Mouse (Mus musculus) MEL (cell line): ENCODE measurements at regions not wholly inside any gene's neighbourhood (a gene's known extent, or its start where the extent isn't known, plus 50 kb on each side); places are given as distances from the start of the nearest gene placed in this dataset.

ENCODE experiments used
- DNase-seq: peaks from one replicate; pipeline ENCODE4 v3.0.0; 2011; ENCODE audit warnings: low read depth, low spot score
- H3K27ac ChIP-seq: 2 replicates; pipeline ENCODE4 v1.5.1; 2012; ENCODE audit warnings: low read depth, mild to moderate bottlenecking, control low read depth, low read length, moderate library complexity; ENCODE audit not compliant: control insufficient read depth
- H3K27me3 ChIP-seq, 2 experiments: fragments of 150-350 bp in 1 of 2; sonication (generic) in 1 of 2; 2 replicates each; pipeline ENCODE4 v1.6.1; 2012; ENCODE audit warnings: low read length in 2 of 2, mild to moderate bottlenecking in 2 of 2, improper control_type of control experiment in 1 of 2, moderate library complexity in 1 of 2; ENCODE audit not compliant: insufficient read depth in 2 of 2, control insufficient read depth in 1 of 2
- H3K36me3 ChIP-seq, 2 experiments: 2 replicates each; pipeline ENCODE4 v1.6.1; 2012 to 2014; ENCODE audit warnings: low read length in 2 of 2, improper control_type of control experiment in 1 of 2, inconsistent platforms in 1 of 2, mild to moderate bottlenecking in 1 of 2; ENCODE audit not compliant: insufficient read depth in 2 of 2, control insufficient read depth in 1 of 2
- H3K4me1 ChIP-seq, 2 experiments: fragments of 150-350 bp in 1 of 2; sonication (generic) in 1 of 2; 2 replicates each; pipeline ENCODE4 v1.6.1; 2012; ENCODE audit warnings: low read length in 2 of 2, improper control_type of control experiment in 1 of 2, mild to moderate bottlenecking in 1 of 2; ENCODE audit not compliant: insufficient read depth in 2 of 2, control insufficient read depth in 1 of 2
- H3K4me3 ChIP-seq, 2 experiments: fragments of 150-350 bp in 1 of 2; sonication (generic) in 1 of 2; 2 replicates each; pipeline ENCODE4 v1.5.1; 2012; ENCODE audit warnings: low read depth in 2 of 2, low read length in 2 of 2, mild to moderate bottlenecking in 2 of 2, moderate library complexity in 2 of 2, control low read depth in 1 of 2, improper control_type of control experiment in 1 of 2; ENCODE audit not compliant: control insufficient read depth in 1 of 2, insufficient read depth in 1 of 2
- H3K79me2 ChIP-seq: 2 replicates; pipeline ENCODE4 v1.6.1; 2012; ENCODE audit warnings: mild to moderate bottlenecking, low read length, moderate library complexity; ENCODE audit not compliant: control insufficient read depth, poor library complexity, insufficient read depth
- H3K9ac ChIP-seq: 2 replicates; pipeline ENCODE4 v1.6.1; 2012; ENCODE audit warnings: low read depth, mild to moderate bottlenecking, control low read depth, low read length, moderate library complexity; ENCODE audit not compliant: control insufficient read depth, poor library complexity, severe bottlenecking
- H3K9me3 ChIP-seq: fragments of 150-350 bp; sonication (generic); replicated peaks from 2 replicates; pipeline ENCODE4 v1.6.1; 2012; ENCODE audit warnings: mild to moderate bottlenecking, low read length, improper control_type of control experiment, moderate library complexity; ENCODE audit not compliant: insufficient read depth
- CHD1 ChIP-seq: IDR thresholded peaks from 2 replicates; pipeline ENCODE4 v1.6.1; 2012; ENCODE audit warnings: low read depth, mild to moderate bottlenecking, inconsistent platforms, low read length, improper control_type of control experiment
- CHD2 ChIP-seq: IDR thresholded peaks from 2 replicates; pipeline ENCODE4 v1.6.1; 2011; ENCODE audit warnings: low read length, improper control_type of control experiment
- CTCF ChIP-seq, 3 experiments: IDR thresholded peaks in 2 of 3; conservative IDR thresholded peaks in 1 of 3; 2 replicates each; pipeline ENCODE4 v1.5.1; 2011 to 2012; ENCODE audit warnings: low read length in 3 of 3, low read depth in 2 of 3, mild to moderate bottlenecking in 2 of 3, improper control_type of control experiment in 1 of 3, inconsistent platforms in 1 of 3, mixed read lengths in 1 of 3, moderate library complexity in 1 of 3; ENCODE audit not compliant: control insufficient read depth in 1 of 3, insufficient read depth in 1 of 3, poor library complexity in 1 of 3, severe bottlenecking in 1 of 3
- ETS1 ChIP-seq: IDR thresholded peaks from 2 replicates; pipeline ENCODE4 v1.6.1; 2012; ENCODE audit warnings: low read depth, mild to moderate bottlenecking, inconsistent platforms, low read length, improper control_type of control experiment, moderate library complexity
- GATA1 ChIP-seq: IDR thresholded peaks from 2 replicates; pipeline ENCODE4 v1.6.1; 2011; ENCODE audit warnings: low read depth, low read length, improper control_type of control experiment
- MAFK ChIP-seq: IDR thresholded peaks from 2 replicates; pipeline ENCODE4 v1.6.1; 2011; ENCODE audit warnings: low read depth, mild to moderate bottlenecking, low read length, improper control_type of control experiment, borderline replicate concordance
- MAX ChIP-seq: IDR thresholded peaks from 2 replicates; pipeline ENCODE4 v1.6.1; 2011; ENCODE audit warnings: low read length, improper control_type of control experiment
- MEF2A ChIP-seq: IDR thresholded peaks from 2 replicates; pipeline ENCODE4 v1.6.1; 2014; ENCODE audit warnings: low read depth, mild to moderate bottlenecking, inconsistent platforms, low read length, improper control_type of control experiment; ENCODE audit not compliant: poor library complexity, insufficient replicate concordance, severe bottlenecking; ENCODE audit errors: extremely low read depth
- MXI1 ChIP-seq: IDR thresholded peaks from 2 replicates; pipeline ENCODE4 v1.6.1; 2011; ENCODE audit warnings: mild to moderate bottlenecking, low read depth, low read length, improper control_type of control experiment
- MYB ChIP-seq: IDR thresholded peaks from 2 replicates; pipeline ENCODE4 v1.6.1; 2011; ENCODE audit warnings: mild to moderate bottlenecking, low read depth, low read length, improper control_type of control experiment
- MYC ChIP-seq: IDR thresholded peaks from 2 replicates; pipeline ENCODE4 v1.6.1; 2011; ENCODE audit warnings: low read depth, mild to moderate bottlenecking, low read length, improper control_type of control experiment, moderate library complexity
- NELFE ChIP-seq: IDR thresholded peaks from 2 replicates; pipeline ENCODE4 v1.6.1; 2011; ENCODE audit warnings: low read depth, low read length, improper control_type of control experiment
- NRF1 ChIP-seq: IDR thresholded peaks from 2 replicates; pipeline ENCODE4 v1.6.1; 2014; ENCODE audit warnings: low read depth, mild to moderate bottlenecking, inconsistent platforms, low read length, improper control_type of control experiment, moderate library complexity; ENCODE audit not compliant: poor library complexity, insufficient read depth, severe bottlenecking
- POLR2A ChIP-seq, 2 experiments: IDR thresholded peaks; 2 replicates each; pipeline ENCODE4 v1.6.1; 2011 to 2012; ENCODE audit warnings: low read length in 2 of 2, mild to moderate bottlenecking in 2 of 2, control low read depth in 1 of 2, improper control_type of control experiment in 1 of 2, low read depth in 1 of 2, moderate library complexity in 1 of 2; ENCODE audit not compliant: control insufficient read depth in 1 of 2, insufficient read depth in 1 of 2, poor library complexity in 1 of 2
- POLR2AphosphoS2 ChIP-seq: IDR thresholded peaks from 2 replicates; pipeline ENCODE4 v1.6.1; 2011; ENCODE audit warnings: low read length, improper control_type of control experiment
- RAD21 ChIP-seq: IDR thresholded peaks from 2 replicates; pipeline ENCODE4 v1.6.1; 2011; ENCODE audit warnings: mild to moderate bottlenecking, low read depth, low read length, improper control_type of control experiment
- SIN3A ChIP-seq: IDR thresholded peaks from 2 replicates; pipeline ENCODE4 v1.6.1; 2012; ENCODE audit warnings: low read length, improper control_type of control experiment, inconsistent platforms
- SMC3 ChIP-seq: IDR thresholded peaks from 2 replicates; pipeline ENCODE4 v1.6.1; 2011; ENCODE audit warnings: low read depth, low read length, improper control_type of control experiment
- TBP ChIP-seq: IDR thresholded peaks from 2 replicates; pipeline ENCODE4 v1.8.0; 2011; ENCODE audit warnings: low read depth, low read length, improper control_type of control experiment
- USF1 ChIP-seq: IDR thresholded peaks from 2 replicates; pipeline ENCODE4 v1.6.1; 2014; ENCODE audit warnings: low read depth, mild to moderate bottlenecking, inconsistent platforms, low read length, improper control_type of control experiment, moderate library complexity
- USF2 ChIP-seq, 2 experiments: IDR thresholded peaks; 2 replicates each; pipeline ENCODE4 v1.6.1; 2011 to 2012; ENCODE audit warnings: improper control_type of control experiment in 2 of 2, low read length in 2 of 2, borderline replicate concordance in 1 of 2, inconsistent platforms in 1 of 2, low read depth in 1 of 2, mild to moderate bottlenecking in 1 of 2; ENCODE audit not compliant: insufficient read depth in 1 of 2
- ZC3H11A ChIP-seq: IDR thresholded peaks from 2 replicates; pipeline ENCODE4 v1.6.1; 2012; ENCODE audit warnings: low read depth, mild to moderate bottlenecking, inconsistent platforms, low read length, improper control_type of control experiment
- ZMIZ1 ChIP-seq: IDR thresholded peaks from 2 replicates; pipeline ENCODE4 v1.6.1; 2012; ENCODE audit warnings: low read depth, mild to moderate bottlenecking, inconsistent platforms, low read length, improper control_type of control experiment, moderate library complexity

DNA sequence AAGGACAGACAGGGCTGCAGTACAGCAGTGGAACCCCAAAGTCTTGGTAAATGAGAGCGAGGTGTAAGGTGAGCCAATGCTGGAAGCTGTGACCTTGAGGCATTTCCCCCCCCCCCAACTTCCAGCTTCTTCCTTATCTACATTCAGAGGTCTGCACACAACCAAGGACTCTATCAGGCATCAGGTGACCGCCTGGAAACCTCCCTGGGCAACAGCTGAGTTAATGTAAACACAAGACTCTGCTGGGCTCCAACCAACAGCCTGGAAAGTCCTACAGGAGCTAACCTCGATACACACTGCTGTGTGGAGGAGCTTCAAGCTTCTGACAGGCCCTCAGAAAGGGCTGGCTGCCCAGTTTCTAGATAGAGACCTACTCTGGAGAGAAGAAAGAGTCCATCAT, 189.4 kb upstream of the Igsf21 start:
- no peaks in the 10 kb centered on the region for H3K4me1 ChIP-seq
- no peak overlapping the region for H3K9ac ChIP-seq
- no peaks in the 10 kb centered on the region for H3K27me3 ChIP-seq
- H3K4me3 ChIP-seq, result no peak overlapping the region
- DNase-seq, result no peak
- TF ChIP-seq NRF1 (no peak), GATA1 (no peak), POLR2A (IDR thresholded peaks at IDR 0.05; ENCODE audit: control insufficient read depth in 1 of 2, insufficient read depth in 1 of 2, low read depth in 1 of 2, low read length in 2 of 2, poor library complexity in 1 of 2) (no peak), RAD21 (no peak), TBP (no peak), SIN3A (no peak), MYC (no peak), MAX (no peak), MXI1 (no peak), ZC3H11A (no peak), POLR2AphosphoS2 (no peak), SMC3 (no peak), NELFE (no peak), USF1 (no peak), MAFK (no peak), USF2 (IDR thresholded peaks at IDR 0.05; ENCODE audit: borderline replicate concordance in 1 of 2, insufficient read depth in 1 of 2, low read depth in 1 of 2, low read length in 2 of 2) (no peak), MEF2A (no peak)
- TF ChIP-seq, all 39 proteins: peak for 0
- Histone ChIP-seq H3K9me3 (no peaks in the 10 kb centered on the region), H3K79me2 (no peaks in the 10 kb centered on the region), H3K27ac (no peak overlapping the region), H3K36me3 (no peaks in the 10 kb centered on the region)

DNA sequence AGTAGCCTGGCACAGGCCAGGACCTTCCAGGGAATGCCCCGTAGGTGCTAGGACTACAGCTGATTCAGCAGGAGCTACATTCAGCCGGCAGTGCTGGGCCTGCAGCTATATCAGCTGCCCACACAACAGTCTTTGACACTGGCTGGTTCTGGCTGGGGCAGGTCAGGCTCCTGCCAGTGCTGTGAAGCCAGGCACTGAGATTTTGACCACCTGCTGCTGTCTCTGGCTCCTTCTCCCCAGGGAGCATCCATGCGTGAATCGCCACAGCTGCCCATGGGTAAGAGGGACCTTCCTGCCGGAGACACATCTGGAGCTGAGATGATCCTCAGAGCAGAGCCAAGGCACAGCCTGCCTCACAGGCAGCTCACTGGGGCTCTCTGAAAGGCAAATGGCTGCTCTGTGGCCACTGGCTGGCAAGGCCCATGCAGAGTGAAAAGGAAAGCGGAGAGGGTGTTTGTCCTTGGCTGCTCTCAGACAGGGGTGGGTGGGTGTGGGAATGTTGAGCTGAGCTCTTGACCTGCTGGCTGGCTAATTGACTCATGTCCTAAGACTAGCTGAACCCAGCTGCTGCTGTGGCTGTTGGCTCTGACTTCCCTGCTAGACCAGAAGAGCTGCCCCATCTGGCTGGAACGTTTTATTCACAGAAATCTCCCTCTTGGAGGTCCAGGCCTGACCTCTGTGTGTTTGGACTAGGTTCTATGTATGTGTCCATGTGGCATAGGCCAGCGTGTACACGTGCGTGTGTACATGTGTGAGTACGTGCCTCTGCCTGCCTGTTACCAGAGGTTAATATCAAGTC, 187.4 kb upstream of the Igsf21 start:
- no peak overlapping the region for H3K4me3 ChIP-seq
- no peak overlapping the region for H3K9ac ChIP-seq
- no peaks in the 10 kb centered on the region for H3K36me3 ChIP-seq
- no peaks in the 10 kb centered on the region for H3K79me2 ChIP-seq
- no peak for DNase-seq
- TF ChIP-seq USF2 (IDR thresholded peaks at IDR 0.05; ENCODE audit: borderline replicate concordance in 1 of 2, insufficient read depth in 1 of 2, low read depth in 1 of 2, low read length in 2 of 2) (no peak), MAX (no peak), CHD2 (no peak), CTCF (IDR thresholded peaks at IDR 0.05 in 2 of 3, conservative IDR thresholded peaks at IDR 0.05 in 1 of 3; ENCODE audit: control insufficient read depth in 1 of 3, insufficient read depth in 1 of 3, low read depth in 2 of 3, low read length in 3 of 3, poor library complexity in 1 of 3, severe bottlenecking in 1 of 3) (no peak), ZMIZ1 (no peak), TBP (no peak), ETS1 (no peak), CHD1 (no peak), MYC (no peak), MYB (no peak), SMC3 (no peak)
- TF ChIP-seq, all 39 proteins: peak for 0
- Histone ChIP-seq H3K27me3 (no peaks in the 10 kb centered on the region), H3K9me3 (no peaks in the 10 kb centered on the region), H3K27ac (no peak overlapping the region), H3K4me1 (no peaks in the 10 kb centered on the region)
